Mouse (Mus musculus): ENCODE measurements around the gene Sp100.

Gene Sp100

GRCm38 (mm10) chr1:85746511-85746910 lies 96.7 kb downstream of the Sp100 start:
- DNase-seq (ENCODE audit: low read depth, low spot score): no peak

GRCm38 (mm10) chr1:85749829-85750228 lies 100.0 kb downstream of the Sp100 start:
- DNase-seq (ENCODE audit: low read depth, low spot score): no peak

- no peak for DNase-seq (ENCODE audit: low read depth, low spot score)
Observed at GRCm38 (mm10) chr1:85750650-85751049, 100.9 kb downstream of the Sp100 start.

GRCm38 (mm10) chr1:85751494-85751893 lies 101.7 kb downstream of the Sp100 start:
- DNase-seq (ENCODE audit: low read depth, low spot score): no peak

- no peak for DNase-seq (ENCODE audit: low read depth, low spot score)
Observed at GRCm38 (mm10) chr1:85751932-85752680, 102.3 kb downstream of the Sp100 start.

- DNase-seq (ENCODE audit: low read depth, low spot score): no peak
Observed at GRCm38 (mm10) chr1:85757531-85758230, 107.9 kb downstream of the Sp100 start.

- DNase-seq (ENCODE audit: low read depth, low spot score): no peak
Observed at GRCm38 (mm10) chr1:85758231-85758968, 108.6 kb downstream of the Sp100 start.

- DNase-seq (ENCODE audit: low read depth, low spot score): no peak
Observed at GRCm38 (mm10) chr1:85758969-85759293, 109.1 kb downstream of the Sp100 start.

Data from c-Kit-negative CD71-positive TER-119-positive erythroid progenitor cells, embryonic 14.5 days (primary cell).